Mouse (Mus musculus) gastrocnemius, adult 2 months (tissue): ENCODE measurements around the gene Arhgef7. TPM values are rescaled to one million over a fixed set of nuclear protein-coding genes. Genes with fewer than 3 reads are reported as not detected.

ENCODE experiments used
- DNase-seq: peaks from one replicate; pipeline ENCODE4 v3.0.0; 2022
- H3K27ac ChIP-seq: fragments of 200-600 bp; 2 replicates; pipeline ENCODE4 v1.8.1; 2022; ENCODE audit warnings: mild to moderate bottlenecking
- H3K4me3 ChIP-seq: fragments of 200-600 bp; 2 replicates; pipeline ENCODE4 v1.8.1; 2022; ENCODE audit warnings: mild to moderate bottlenecking, moderate library complexity
- CTCF ChIP-seq: fragments of 200-600 bp; IDR thresholded peaks from 2 replicates; pipeline ENCODE4 v1.8.1; 2022; ENCODE audit warnings: antibody characterized with exemption, mild to moderate bottlenecking, moderate library complexity
- intact Hi-C: fragments of 180-260 bp; cut with DNase I; formaldehyde crosslinking; loops from one replicate; pipeline ENCODE4 v1.15.1; 2025
- total RNA-seq, 2 experiments: library from RNA; stranded (reverse); gene quantifications; 2 replicates each; pipeline ENCODE4 v1.2.3; 2021

Gene Arhgef7
- total RNA-seq, 2 experiments from 2014 or later, result 30.3 to 50.9 TPM

GRCm38 (mm10) chr8:11788252-11788651 is 60.7 kb downstream of the Arhgef7 start:
- H3K4me3 ChIP-seq, result no peak overlapping the region
- intact Hi-C loops, result loop anchor here (5.0 kb wide), 1 partner anchor 36 kb away; no protein-coding TSS in a partner anchor
- TF ChIP-seq CTCF, result peak; percentile 55
- no peak overlapping the region for H3K27ac ChIP-seq
- peak; percentile 65 for DNase-seq

GRCm38 (mm10) chr8:11789168-11789567 is 61.6 kb downstream of the Arhgef7 start:
- Histone ChIP-seq H3K4me3 (no peak overlapping the region), H3K27ac (no peak overlapping the region)
- intact Hi-C loops, result loop anchor here (5.0 kb wide), 1 partner anchor 37 kb away; no protein-coding TSS in a partner anchor
- TF ChIP-seq CTCF, result no peak
- no peak for DNase-seq

- H3K4me3 ChIP-seq, result no peak overlapping the region
- no peak for TF ChIP-seq CTCF
- intact Hi-C loops, result no loop called here
- DNase-seq, result no peak
- no peak overlapping the region for H3K27ac ChIP-seq
Measured at GRCm38 (mm10) chr8:11794956-11795355, 67.4 kb downstream of the Arhgef7 start.

- TF ChIP-seq CTCF, result no peak
- H3K4me3 ChIP-seq, result no peak overlapping the region
- no peak for DNase-seq
- peak overlapping the region; percentile 35 for H3K27ac ChIP-seq
- intact Hi-C loops, result no loop called here
Measured at GRCm38 (mm10) chr8:11797128-11797527, 69.6 kb downstream of the Arhgef7 start.

- no peak for DNase-seq
- H3K4me3 ChIP-seq, result 0 out of 2 replicates have a peak overlapping the region, but pooled peaks have one; percentile 3
- intact Hi-C loops, result no loop called here
- TF ChIP-seq CTCF, result no peak
- H3K27ac ChIP-seq, result peak overlapping the region; percentile 35
Measured at GRCm38 (mm10) chr8:11797729-11798479, 70.4 kb downstream of the Arhgef7 start.

- Histone ChIP-seq H3K27ac (no peak overlapping the region), H3K4me3 (no peak overlapping the region)
- DNase-seq, result no peak
- no peak for TF ChIP-seq CTCF
- intact Hi-C loops, result no loop called here
Measured at GRCm38 (mm10) chr8:11798480-11798867, 71.0 kb downstream of the Arhgef7 start.

GRCm38 (mm10) chr8:11799098-11799497 is 71.6 kb downstream of the Arhgef7 start:
- Histone ChIP-seq H3K4me3 (no peak overlapping the region), H3K27ac (no peak overlapping the region)
- intact Hi-C loops, result no loop called here
- no peak for DNase-seq
- no peak for TF ChIP-seq CTCF

- no peak for DNase-seq
- no peak overlapping the region for H3K27ac ChIP-seq
- intact Hi-C loops, result no loop called here
- H3K4me3 ChIP-seq, result no peak overlapping the region
- no peak for TF ChIP-seq CTCF
Measured at GRCm38 (mm10) chr8:11800481-11800880, 73.0 kb downstream of the Arhgef7 start.

- Histone ChIP-seq H3K27ac (no peak overlapping the region), H3K4me3 (no peak overlapping the region)
- no peak for TF ChIP-seq CTCF
- intact Hi-C loops, result no loop called here
- no peak for DNase-seq
Measured at GRCm38 (mm10) chr8:11801571-11801970, 74.0 kb downstream of the Arhgef7 start.

- TF ChIP-seq CTCF, result no peak
- intact Hi-C loops, result no loop called here
- Histone ChIP-seq H3K4me3 (no peak overlapping the region), H3K27ac (no peak overlapping the region)
- no peak for DNase-seq
Measured at GRCm38 (mm10) chr8:11804914-11805313, 77.4 kb downstream of the Arhgef7 start.

GRCm38 (mm10) chr8:11806252-11806651 is 78.7 kb downstream of the Arhgef7 start:
- peak overlapping the region; percentile 16; the same call in 1 of the 2 replicates for H3K27ac ChIP-seq
- no peak for DNase-seq
- intact Hi-C loops, result no loop called here
- H3K4me3 ChIP-seq, result no peak overlapping the region
- no peak for TF ChIP-seq CTCF

- intact Hi-C loops, result no loop called here
- no peak for TF ChIP-seq CTCF
- peak overlapping the region; percentile 82 for H3K27ac ChIP-seq
- DNase-seq, result peak; percentile 58
- H3K4me3 ChIP-seq, result peak overlapping the region; percentile 38
Measured at GRCm38 (mm10) chr8:11807361-11807760, 79.8 kb downstream of the Arhgef7 start.

GRCm38 (mm10) chr8:11808047-11808446 is 80.5 kb downstream of the Arhgef7 start:
- Histone ChIP-seq H3K27ac (peak overlapping the region; percentile 82), H3K4me3 (no peak overlapping the region)
- no peak for DNase-seq
- no peak for TF ChIP-seq CTCF
- intact Hi-C loops, result no loop called here

- no peak for DNase-seq
- H3K27ac ChIP-seq, result no peak overlapping the region
- no peak overlapping the region for H3K4me3 ChIP-seq
- no peak for TF ChIP-seq CTCF
- intact Hi-C loops, result no loop called here
Measured at GRCm38 (mm10) chr8:11810426-11810825, 82.9 kb downstream of the Arhgef7 start.
